Comparison of ENCODE assay signal across 22 mouse cellular contexts in the genomic region with DNA sequence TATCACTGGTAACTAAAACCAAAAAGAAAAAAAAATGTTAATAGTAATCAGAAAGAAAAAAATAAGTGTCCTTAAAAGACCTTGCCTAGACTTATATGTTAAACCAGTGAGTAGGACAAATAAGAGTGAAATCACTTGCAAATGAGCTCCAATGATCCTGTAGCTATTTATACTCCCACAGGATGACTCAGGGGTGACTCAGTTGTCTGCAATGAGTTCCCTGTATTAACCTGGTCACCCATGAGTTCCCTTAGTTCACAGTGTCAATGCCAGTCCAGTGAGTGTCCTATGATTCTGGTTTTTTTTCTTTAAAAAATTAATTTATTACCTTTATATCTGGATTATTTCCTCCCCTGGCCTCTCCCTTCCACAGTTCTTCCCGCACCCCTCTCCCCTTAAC. TPM values are rescaled to one million over a fixed set of nuclear protein-coding genes. Genes with fewer than 3 reads are reported as not detected.
A peak's percentile ranks its signal among the peaks of the same experiment; 100 is the strongest.
DNase-seq lines count a peak whose midpoint lies in the region; ATAC-seq and TF ChIP-seq lines count a peak whose summit lies in the region.
"Had no signal": no experiment of that assay in that cellular context is flagged by ENCODE, and none has a peak within 500 bp of the region (broad histone marks: within the 10 kb centered on the region; RNA-seq: fewer than 3 reads in every experiment).

No protein-coding gene starts in this region.

- peak; percentile 72; the same call in 1 of the 2 replicates for ATAC-seq in stomach, postnatal 0 days (ENCODE audit: low FRiP score, low TSS enrichment)
- ATAC-seq: CD4-positive, CD25-positive, alpha-beta regulatory T cell, adult 4 months; forebrain, embryonic 14.5 days; intestine, embryonic 16.5 days had no signal

- no peaks in the 10 kb centered on the region for H3K9me3 ChIP-seq in CH12.LX (replicated peaks; ENCODE audit: low read length)
- H3K9me3 ChIP-seq in stomach, postnatal 0 days (ENCODE audit: control insufficient read depth, low read length) = no peaks in the 10 kb centered on the region
- H3K9me3 ChIP-seq: embryonic facial prominence, embryonic 15.5 days; heart, embryonic 12.5 days; hindbrain, embryonic 15.5 days had no signal

- no peak overlapping the region for H3K9ac ChIP-seq in CH12.LX (ENCODE audit: insufficient read depth, low read depth)
- H3K9ac ChIP-seq in stomach, postnatal 0 days (ENCODE audit: low read length) = no peak overlapping the region
- H3K9ac ChIP-seq: embryonic facial prominence, embryonic 15.5 days; heart, embryonic 12.5 days; hindbrain, embryonic 15.5 days had no signal

- 88% methylated on average over 1 of the region's 1 CpGs for WGBS in stomach, postnatal 0 days

- no peaks in the 10 kb centered on the region for H3K27me3 ChIP-seq in CH12.LX (replicated peaks)
- H3K27me3 ChIP-seq in stomach, postnatal 0 days (ENCODE audit: control insufficient read depth, insufficient read depth, low read length) = no peaks in the 10 kb centered on the region
- H3K27me3 ChIP-seq: embryonic facial prominence, embryonic 15.5 days; heart, embryonic 12.5 days; hindbrain, embryonic 15.5 days had no signal

- no peaks in the 10 kb centered on the region for H3K79me2 ChIP-seq in CH12.LX (replicated peaks; ENCODE audit: control insufficient read depth, extremely low read depth, insufficient read depth, poor library complexity, severe bottlenecking)

- in situ Hi-C loops in CH12.LX (cut with MboI; ENCODE audit: low pct_ligation_motif_present, low pct_unique_long_range_greater_than_20kb, low sequenced_read_pairs) = no loop called here

- peaks cover 0 to 16% of the 10 kb centered on the region in 2 experiments; a peak in 3 of 4 replicates for H3K4me1 ChIP-seq in CH12.LX (ENCODE audit: control insufficient read depth in 1 of 2, insufficient read depth in 2 of 2)
- H3K4me1 ChIP-seq in stomach, postnatal 0 days (replicated peaks; ENCODE audit: control insufficient read depth, insufficient read depth) = no peaks in the 10 kb centered on the region
- H3K4me1 ChIP-seq: embryonic facial prominence, embryonic 15.5 days; hindbrain, embryonic 15.5 days had no signal

- TF ChIP-seq EP300 in CH12.LX (IDR thresholded peaks at IDR 0.05; ENCODE audit: low read length) = no peak
- TF ChIP-seq EP300 in stomach, postnatal 0 days (optimal IDR thresholded peaks at IDR 0.05) = no peak

- H3K27ac ChIP-seq in CH12.LX (ENCODE audit: insufficient read depth, low read depth) = no peak overlapping the region
- no peak overlapping the region for H3K27ac ChIP-seq in stomach, postnatal 0 days (replicated peaks)
- H3K27ac ChIP-seq: embryonic facial prominence, embryonic 15.5 days; gastrocnemius, adult 2 months; hindbrain, embryonic 15.5 days had no signal

- DNase-seq in adrenal gland, adult 2 months = peak; percentile 46
- no peak for DNase-seq in adrenal gland, postnatal 4 days (ENCODE audit: low spot score in 2 of 2)
- DNase-seq in CH12.LX (ENCODE audit: extremely low read depth) = peak; percentile 48
- DNase-seq in brain, adult 2 months (ENCODE audit: low read depth, low spot score) = peak; percentile 38
- DNase-seq in stomach, postnatal 0 days (ENCODE audit: low spot score) = no peak
- no peak for DNase-seq in cerebellum, adult 9-11 months
- DNase-seq in gastrocnemius, postnatal 36 days = no peak
- DNase-seq in heart, postnatal 25 days (ENCODE audit: low spot score) = no peak
- DNase-seq: adrenal gland, postnatal 10 days; cerebellum, adult 2 months; cerebellum, postnatal 14 days; embryo, embryonic 11 days; gastrocnemius, adult 2 months; heart, postnatal 36 days; kidney, adult 2 months had no signal

- no peak for TF ChIP-seq RAD21 in CH12.LX (IDR thresholded peaks at IDR 0.05; ENCODE audit: low read depth, low read length)

- intact Hi-C loops in gastrocnemius, postnatal 36 days (cut with DNase I) = loop anchor here (10.0 kb wide), 1 partner anchor 1867 kb away; no protein-coding TSS in a partner anchor
- intact Hi-C loops in heart, postnatal 25 days (cut with DNase I) = no loop called here

- dilution Hi-C loops in CH12.LX (cut with MboI; ENCODE audit: extremely low pct_ligation_motif_present, extremely low pct_unique_long_range_greater_than_20kb, low sequenced_read_pairs) = no loop called here

- no peak overlapping the region for H3K4me3 ChIP-seq in CH12.LX (replicated peaks in 1 of 3; ENCODE audit: low read depth in 2 of 3, low read length in 2 of 3, poor library complexity in 1 of 3)
- H3K4me3 ChIP-seq in stomach, postnatal 0 days (ENCODE audit: low read depth, low read length) = no peak overlapping the region
- H3K4me3 ChIP-seq: embryonic facial prominence, embryonic 15.5 days; gastrocnemius, adult 2 months; heart, embryonic 12.5 days; hindbrain, embryonic 15.5 days had no signal

- H3K4me2 ChIP-seq in CH12.LX (ENCODE audit: insufficient read depth, low read depth, poor library complexity, severe bottlenecking) = no peak overlapping the region
- H3K4me2 ChIP-seq in stomach, postnatal 0 days (replicated peaks; ENCODE audit: low read depth) = no peak overlapping the region
- H3K4me2 ChIP-seq: embryonic facial prominence, embryonic 15.5 days; heart, embryonic 12.5 days; hindbrain, embryonic 15.5 days had no signal

- no peaks in the 10 kb centered on the region for H3K36me3 ChIP-seq in CH12.LX (replicated peaks in 1 of 2; ENCODE audit: control insufficient read depth in 1 of 2, insufficient read depth in 1 of 2, low read length in 1 of 2)
- no peaks in the 10 kb centered on the region for H3K36me3 ChIP-seq in stomach, postnatal 0 days (ENCODE audit: control insufficient read depth, insufficient read depth, low read length)
- H3K36me3 ChIP-seq: embryonic facial prominence, embryonic 15.5 days; heart, embryonic 12.5 days; hindbrain, embryonic 15.5 days had no signal

- TF ChIP-seq POLR2A in CH12.LX (IDR thresholded peaks at IDR 0.05; ENCODE audit: low read depth, low read length) = no peak

- no peak for TF ChIP-seq CTCF in CH12.LX (conservative IDR thresholded peaks at IDR 0.05 in 1 of 2, IDR thresholded peaks at IDR 0.05 in 1 of 2; ENCODE audit: low read depth in 2 of 2, low read length in 2 of 2)
- TF ChIP-seq CTCF in stomach, postnatal 0 days (IDR thresholded peaks at IDR 0.05; ENCODE audit: low read depth) = no peak

TF ChIP-seq in CH12.LX, 34 proteins besides CTCF, POLR2A, EP300 and RAD21:
- TF ChIP-seq ZC3H11A (IDR thresholded peaks at IDR 0.05; ENCODE audit: low read depth, low read length) = no peak
- TF ChIP-seq MAZ (IDR thresholded peaks at IDR 0.05; ENCODE audit: low read depth, low read length) = no peak
- no peak for TF ChIP-seq PAX5 (IDR thresholded peaks at IDR 0.05; ENCODE audit: low read length)
- TF ChIP-seq KAT2A (IDR thresholded peaks at IDR 0.05; ENCODE audit: insufficient replicate concordance, low read length) = no peak
- no peak for TF ChIP-seq TBP (conservative IDR thresholded peaks at IDR 0.05; ENCODE audit: low read depth, low read length)
- no peak for TF ChIP-seq ZNF384 (IDR thresholded peaks at IDR 0.05; ENCODE audit: low read depth, low read length)
- TF ChIP-seq USF2 (conservative IDR thresholded peaks at IDR 0.05; ENCODE audit: low read depth, low read length) = no peak
- no peak for TF ChIP-seq ZKSCAN1 (IDR thresholded peaks at IDR 0.05; ENCODE audit: borderline replicate concordance, low read depth, low read length)
- no peak for TF ChIP-seq GABPA (IDR thresholded peaks at IDR 0.05; ENCODE audit: insufficient replicate concordance, low read depth, low read length)
- no peak for TF ChIP-seq NELFE (IDR thresholded peaks at IDR 0.05; ENCODE audit: low read depth, low read length)
- TF ChIP-seq JUN (IDR thresholded peaks at IDR 0.05; ENCODE audit: insufficient read depth, low read depth, low read length) = no peak
- TF ChIP-seq CHD2 (IDR thresholded peaks at IDR 0.05; ENCODE audit: low read length) = no peak
- no peak for TF ChIP-seq MAX (IDR thresholded peaks at IDR 0.05; ENCODE audit: low read length)
- TF ChIP-seq TCF12 (IDR thresholded peaks at IDR 0.05; ENCODE audit: low read depth, low read length) = no peak
- no peak for TF ChIP-seq MAFK (IDR thresholded peaks at IDR 0.05; ENCODE audit: insufficient replicate concordance, low read length)
- TF ChIP-seq SIN3A (IDR thresholded peaks at IDR 0.05; ENCODE audit: low read length) = no peak
- TF ChIP-seq IRF4 (IDR thresholded peaks at IDR 0.05; ENCODE audit: low read depth, low read length) = no peak
- no peak for TF ChIP-seq MXI1 (IDR thresholded peaks at IDR 0.05; ENCODE audit: low read depth, low read length)

RNA-seq across cellular contexts. Expression of gene Met, which starts 55.5 kb away (rescaled TPM):
- 10 to 100 TPM in 1 of 2 experiments, 1 to 10 TPM in 1; 7.8 to 11.5 TPM for total RNA-seq in adrenal gland, adult 2 months (2021)
- 0.84 and 1.5 TPM in 2 replicates for polyA plus RNA-seq in adrenal gland, adult 2 months (2012; rRNA removed)
- 10 to 100 TPM; 10.3 to 10.6 TPM for total RNA-seq in adrenal gland, postnatal 4 days (2021)
- total RNA-seq in CH12.LX (2012; rRNA removed) (0.13 and 0.34 TPM in 2 replicates), CH12.LX (2014; rRNA removed) (0.26 and 0.39 TPM in 2 replicates)
- polyA plus RNA-seq in CH12.LX (2012; ENCODE audit: insufficient read length, low read depth) = 0.53 TPM in 2 replicates
- 4.0 and 4.5 TPM in 2 replicates for polyA plus RNA-seq in stomach, postnatal 0 days (2015; fragmentation: Nextera tagmentation; extraction: Ambion mirVana)
- 10 to 100 TPM in 1 of 2 experiments, 1 to 10 TPM in 1; 9.0 to 15.8 TPM for total RNA-seq in gastrocnemius, postnatal 36 days (2021)
- 1 to 10 TPM; 1.5 to 2.4 TPM for total RNA-seq in heart, postnatal 25 days (2021)
- total RNA-seq: MEL had no signal

Comparison
In these comparisons a context has a peak if more than half of its experiments do, and no peak if none do; other contexts are left out.
1. DNase-seq: peak in adrenal gland, adult 2 months (single experiment), CH12.LX (single experiment) and brain, adult 2 months (single experiment); none in adrenal gland, postnatal 4 days (0 of 2), stomach, postnatal 0 days (single experiment), cerebellum, adult 9-11 months (single experiment), gastrocnemius, postnatal 36 days (0 of 2) and heart, postnatal 25 days (single experiment).